Mouse (Mus musculus): Measurements from ENCODE around the gene Spata5.

Spata5 gene

GRCm38 (mm10) chr3:37419458-37419991, at the start of gene Spata5:
Gene Spata5 (plus strand): TSS chr3:37419896.
- peak; percentile 98 for DNase-seq (ENCODE audit: low spot score)

DNA sequence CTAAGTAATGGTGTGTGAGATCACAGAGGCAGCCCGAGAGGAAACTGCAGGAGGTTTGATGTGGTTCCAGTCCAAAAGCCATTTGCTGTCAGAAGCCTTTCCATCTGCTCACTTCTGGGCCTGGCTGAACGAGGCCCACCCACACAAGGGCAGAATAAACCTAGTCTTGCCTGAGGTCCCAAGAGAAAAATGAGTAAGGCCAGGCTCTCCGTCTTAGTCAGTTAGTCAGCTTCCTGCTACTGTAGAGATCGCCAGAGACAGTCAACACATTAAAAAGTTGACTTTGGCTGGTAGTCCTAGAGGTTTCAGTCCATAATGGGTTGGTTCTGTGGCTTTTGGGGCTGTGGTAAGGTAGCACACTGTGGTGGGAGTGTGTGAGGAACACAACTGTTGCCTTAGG, 49.3 kb upstream of the Spata5 start:
- no peak for DNase-seq (ENCODE audit: low spot score)

- no peak for DNase-seq (ENCODE audit: low spot score)
These were observed 46.0 kb upstream of the Spata5 start for GRCm38 (mm10) chr3:37373712-37374111.

- no peak for DNase-seq (ENCODE audit: low spot score)
These were observed 41.8 kb upstream of the Spata5 start for GRCm38 (mm10) chr3:37377926-37378325.

GRCm38 (mm10) chr3:37378412-37378811, 41.3 kb upstream of the Spata5 start:
- peak; percentile 76 for DNase-seq (ENCODE audit: low spot score)

- DNase-seq (ENCODE audit: low spot score), result no peak
These were observed 40.5 kb upstream of the Spata5 start for GRCm38 (mm10) chr3:37379201-37379600.

DNA sequence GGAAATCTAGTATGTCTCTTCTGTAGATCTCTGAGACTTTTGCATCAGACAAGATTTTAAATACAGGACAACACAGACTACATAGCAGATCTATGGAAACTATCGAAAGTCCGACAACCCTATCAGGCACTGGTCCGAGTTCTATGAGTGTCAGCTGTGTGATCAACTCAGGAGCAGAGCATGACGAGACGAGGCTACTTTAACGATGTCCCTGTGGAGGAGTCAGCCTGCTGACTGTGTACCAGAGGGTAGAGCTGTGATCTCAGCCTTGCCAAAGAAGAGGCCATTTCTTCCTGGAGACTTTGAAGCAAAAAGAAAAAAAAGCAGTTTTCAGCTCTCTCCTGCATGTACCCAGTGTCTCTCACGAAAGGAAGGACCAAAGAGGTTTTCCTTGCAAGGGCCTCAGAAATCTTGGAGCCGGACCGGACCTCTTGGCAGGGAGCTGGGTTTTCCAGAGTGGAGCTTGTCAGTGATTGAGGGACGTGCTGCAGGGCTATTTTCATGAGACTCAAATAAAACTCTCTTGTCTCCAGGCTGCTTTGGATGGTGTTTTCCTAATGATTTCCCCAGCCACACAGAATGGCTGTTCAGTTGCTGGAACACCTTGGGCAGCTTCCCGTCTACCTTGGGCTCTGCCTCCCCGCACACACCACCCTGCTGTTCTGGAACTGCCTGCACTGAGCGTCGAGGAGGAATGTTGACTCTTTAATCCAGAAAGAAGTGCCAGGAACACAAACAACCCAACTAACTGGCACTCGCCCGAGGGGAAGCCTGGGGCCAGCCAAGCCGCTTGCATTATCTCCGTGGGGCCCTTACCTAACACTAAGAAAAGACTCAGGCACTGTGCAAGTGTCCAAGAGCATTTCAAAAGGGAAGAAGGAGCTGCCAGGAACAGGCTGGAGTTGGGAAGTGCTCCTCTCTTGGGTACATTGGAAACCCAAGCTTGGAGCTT, 39.5 kb upstream of the Spata5 start:
- no peak for DNase-seq (ENCODE audit: low spot score)

DNA sequence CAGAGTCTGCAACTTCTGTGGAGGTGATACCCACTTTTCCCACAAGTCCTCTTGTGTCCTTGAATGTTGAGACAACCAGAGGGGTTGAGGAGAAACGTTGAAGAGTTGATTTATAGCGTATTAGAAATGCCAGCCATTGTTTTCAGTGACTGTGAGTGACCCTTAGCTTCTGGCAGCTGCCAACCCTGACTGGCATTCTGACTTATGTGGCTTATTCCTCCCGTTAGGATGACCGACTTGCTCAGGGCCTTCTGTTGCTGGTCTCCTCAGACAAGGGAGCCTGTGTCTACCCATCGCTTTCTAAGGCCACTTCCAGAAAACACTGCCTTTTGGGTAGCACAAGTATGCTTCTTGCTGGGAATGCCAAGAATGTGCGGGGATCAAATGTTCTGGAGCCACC, 38.2 kb upstream of the Spata5 start:
- DNase-seq (ENCODE audit: low spot score), result no peak

DNA sequence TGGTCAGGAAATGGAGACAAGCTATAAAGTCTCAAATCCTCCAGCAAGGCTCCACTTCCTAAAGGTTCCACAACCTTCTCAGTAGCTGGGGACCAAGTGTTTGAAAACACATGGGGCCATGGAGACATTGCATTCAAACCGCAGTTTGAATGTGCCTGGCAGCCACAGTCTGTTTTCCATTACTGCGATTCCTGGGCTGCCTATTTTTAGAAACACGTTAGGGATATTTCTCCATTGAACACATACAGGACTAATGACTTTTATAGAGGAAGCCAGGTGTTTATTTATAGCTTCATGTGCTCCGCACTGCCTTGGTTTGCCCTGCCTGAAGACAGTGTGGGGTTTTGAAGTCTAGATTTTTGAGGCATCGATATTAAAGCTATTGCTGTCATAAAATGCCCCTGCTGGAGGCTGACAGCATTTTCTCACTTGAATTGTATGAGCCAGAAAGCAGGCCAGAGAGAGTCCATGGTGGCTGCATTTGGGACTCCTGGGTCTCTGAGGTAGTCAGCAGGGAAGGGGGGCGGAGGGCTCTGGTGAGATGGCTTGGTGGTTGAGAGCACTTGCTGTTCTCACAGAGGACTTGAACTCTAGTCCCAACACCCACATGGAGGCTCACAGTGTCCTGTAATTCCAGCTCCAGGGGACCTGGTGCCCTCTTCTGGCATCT, 36.5 kb upstream of the Spata5 start:
- DNase-seq (ENCODE audit: low spot score), result no peak

GRCm38 (mm10) chr3:37387310-37387709, 32.4 kb upstream of the Spata5 start:
- DNase-seq (ENCODE audit: low spot score), result no peak

DNA sequence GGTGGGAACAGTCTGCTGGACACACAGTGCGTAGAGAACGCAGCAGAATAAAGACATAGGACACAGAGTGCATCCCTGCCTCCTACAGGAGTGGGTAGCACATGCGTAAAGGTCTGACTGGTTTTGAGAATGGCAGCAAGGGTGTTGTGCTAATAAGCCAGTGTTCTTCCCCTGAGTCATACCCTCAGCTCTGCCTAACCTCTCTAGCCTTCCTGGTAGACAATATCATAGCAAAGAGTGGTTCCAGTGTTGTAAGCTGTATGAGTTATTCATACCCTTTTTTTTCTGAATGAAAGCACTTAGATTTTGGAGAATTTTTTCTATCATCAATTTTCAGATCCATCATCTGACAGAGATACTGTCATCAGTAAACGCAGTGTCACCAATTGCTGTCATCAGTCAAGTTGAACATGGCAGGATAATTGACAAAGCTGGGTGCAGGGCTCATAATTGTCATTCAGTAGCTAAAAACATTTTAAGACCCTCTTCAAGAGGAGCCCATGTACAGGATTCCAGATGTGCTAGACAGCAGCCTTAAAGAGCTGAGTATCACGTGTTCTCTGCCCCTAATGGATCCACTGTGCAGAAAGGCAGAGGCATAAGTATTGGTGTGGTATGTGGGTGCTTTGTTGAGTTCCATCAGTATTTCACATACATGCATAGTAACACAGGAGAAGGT, 22.6 kb upstream of the Spata5 start:
- no peak for DNase-seq (ENCODE audit: low spot score)

DNA sequence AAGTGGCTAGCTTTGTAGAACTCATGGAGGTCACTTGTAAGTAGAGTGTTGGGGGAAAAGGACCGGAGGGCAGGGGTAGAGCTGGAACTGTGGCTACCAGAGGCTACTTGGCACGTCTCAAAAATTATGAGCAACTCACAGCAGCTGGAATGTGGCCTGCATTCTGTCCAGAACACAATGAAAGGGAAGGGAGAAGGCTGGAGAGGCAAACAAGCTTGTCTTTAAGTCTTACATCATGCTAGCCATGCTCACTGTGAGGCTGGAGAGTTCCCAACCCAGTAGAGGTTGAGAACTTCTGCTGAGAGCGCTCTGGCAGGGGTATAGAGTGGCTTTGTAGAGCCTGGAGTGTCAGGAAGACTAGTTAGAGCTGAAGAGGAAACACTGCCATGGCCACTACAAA, 22.1 kb upstream of the Spata5 start:
- no peak for DNase-seq (ENCODE audit: low spot score)

- DNase-seq (ENCODE audit: low spot score), result peak; percentile 48
These were observed 20.9 kb upstream of the Spata5 start for GRCm38 (mm10) chr3:37398661-37399395.

DNA sequence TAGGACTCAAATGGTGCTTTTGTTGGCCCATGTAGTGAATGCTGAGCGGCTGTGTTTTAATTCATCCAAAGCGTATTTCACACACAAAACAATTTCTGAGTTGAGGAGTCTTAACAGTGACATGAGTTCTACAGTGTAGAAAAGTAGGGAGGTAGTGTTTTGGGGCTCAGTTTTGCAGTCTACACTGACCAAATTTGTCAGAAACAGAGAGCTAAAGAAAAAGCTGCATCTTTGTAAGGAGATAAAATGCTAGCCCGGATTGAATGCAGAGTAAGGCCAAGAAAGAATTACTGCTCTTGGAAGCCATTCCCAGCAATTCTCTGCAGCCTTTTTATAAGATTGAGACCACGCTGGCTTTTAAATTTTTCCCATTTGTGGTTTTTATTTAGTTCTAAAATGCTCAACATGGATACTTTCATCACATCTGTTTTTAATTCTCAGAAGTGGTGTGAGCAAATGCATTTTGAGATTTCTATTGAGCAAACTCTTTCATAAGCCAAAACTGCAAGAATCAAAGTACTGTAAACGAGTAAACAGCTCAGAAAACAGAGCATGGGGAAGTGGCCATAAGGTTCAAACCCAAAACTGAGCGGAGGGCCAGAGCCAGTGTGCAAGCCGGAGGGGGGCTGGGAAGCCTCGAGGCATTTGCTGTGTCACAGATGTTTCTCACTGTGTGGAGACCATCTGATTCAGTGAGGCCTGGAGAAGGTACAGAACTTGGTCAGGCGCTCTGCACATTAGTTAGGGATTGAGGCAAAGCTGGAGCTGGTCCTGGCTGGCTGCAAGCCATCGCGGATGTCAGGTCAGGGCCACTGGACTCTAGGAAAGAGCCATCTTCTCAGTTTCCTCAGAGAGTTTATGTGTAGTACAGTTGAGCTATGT, 17.7 kb upstream of the Spata5 start:
- DNase-seq (ENCODE audit: low spot score), result peak; percentile 52

DNA sequence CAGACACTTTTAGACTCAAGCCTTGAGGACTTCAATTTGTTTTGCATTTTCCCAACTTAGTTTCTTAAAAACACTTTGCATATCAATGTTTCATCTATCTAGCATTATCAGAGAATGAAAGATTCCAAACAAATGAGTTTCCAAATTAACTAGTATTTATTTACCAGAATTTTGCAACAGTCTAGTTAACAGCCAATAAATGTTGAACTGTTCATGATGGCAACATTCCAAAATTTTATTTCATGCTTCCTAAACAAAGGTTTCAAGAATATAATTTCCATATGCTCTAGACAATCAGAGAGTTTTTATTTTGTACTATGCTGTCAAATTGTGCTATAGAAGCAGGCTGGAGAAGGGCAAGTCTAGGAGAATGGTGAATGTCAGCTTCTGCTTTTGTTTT, 12.1 kb upstream of the Spata5 start:
- DNase-seq (ENCODE audit: low spot score), result no peak

DNA sequence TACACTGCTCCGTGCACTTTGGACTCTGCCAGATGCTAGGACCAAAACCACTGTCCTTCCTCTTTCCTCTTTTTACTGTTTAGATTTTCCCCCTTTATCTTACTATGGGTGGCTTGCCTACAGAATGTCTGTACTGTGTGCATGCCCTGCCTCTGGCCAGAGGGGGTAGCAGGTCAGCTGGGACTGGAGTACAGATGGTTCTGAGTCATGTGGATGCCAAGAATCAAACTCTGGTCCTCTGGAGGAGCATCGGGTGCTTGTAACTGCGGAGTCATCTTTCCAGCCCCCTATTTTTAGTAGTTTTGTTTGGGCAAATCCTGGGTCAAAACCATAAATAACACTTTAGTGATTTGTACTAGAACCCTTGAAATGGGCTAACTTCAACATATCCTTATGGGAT, 6.2 kb upstream of the Spata5 start:
- no peak for DNase-seq (ENCODE audit: low spot score)

GRCm38 (mm10) chr3:37414413-37414960, 5.2 kb upstream of the Spata5 start:
- peak; percentile 37 for DNase-seq (ENCODE audit: low spot score)

DNA sequence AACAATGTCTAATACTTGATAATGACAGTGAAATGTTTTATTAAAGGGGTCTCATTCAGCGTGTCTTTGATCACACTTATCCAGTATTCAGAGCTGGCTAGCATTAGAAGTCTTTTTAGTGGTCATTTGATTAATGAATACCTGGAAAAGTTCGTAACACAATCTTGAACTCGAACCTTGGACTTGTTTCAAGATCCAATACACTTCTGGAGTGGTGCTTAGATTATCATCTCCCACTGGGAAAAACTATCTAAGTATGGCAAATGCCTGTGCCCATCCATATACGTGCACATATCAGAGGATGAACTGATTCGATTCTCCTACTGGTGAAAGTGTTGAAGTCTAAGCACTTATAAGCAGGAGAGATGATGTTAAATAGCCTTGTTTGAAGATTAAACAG, 1.4 kb upstream of the Spata5 start:
- DNase-seq (ENCODE audit: low spot score), result no peak

- DNase-seq (ENCODE audit: low spot score), result no peak
These were observed 687 bp upstream of the Spata5 start for GRCm38 (mm10) chr3:37418961-37419457.

DNA sequence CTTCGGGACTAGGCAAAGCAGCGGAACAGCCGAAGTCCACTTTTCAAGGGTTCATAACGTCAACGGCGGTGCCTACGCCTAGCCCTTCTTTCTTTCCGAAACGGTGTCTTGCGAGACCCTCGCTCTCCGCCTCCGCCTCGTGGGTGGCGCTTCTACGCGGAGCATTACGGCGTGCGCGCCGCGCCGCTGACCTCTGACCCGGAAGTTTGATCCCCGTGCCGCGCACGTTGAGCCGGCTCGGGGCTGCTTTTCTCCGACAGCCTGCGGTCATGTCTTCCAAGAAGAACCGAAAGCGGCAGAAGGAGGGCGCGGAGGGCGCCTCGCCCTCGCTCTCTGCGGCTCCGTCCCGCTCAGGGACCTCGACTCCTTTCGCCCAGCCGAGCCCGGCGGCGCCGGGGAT, 376 bp downstream of the Spata5 start, which contains the start of gene Nudt6:
Gene Nudt6, minus strand, starts transcription at position 140 of the 400 bp plus-strand sequence.
- DNase-seq (ENCODE audit: low spot score), result peak; percentile 83
